Mouse (Mus musculus): ENCODE results near the gene Csnk1e. TPM values are rescaled to one million over a fixed set of nuclear protein-coding genes. Genes with fewer than 3 reads are reported as not detected.

Gene Csnk1e
- total and polyA plus RNA-seq, 3 experiments = 10.4 to 46.7 (median 16.8) TPM

GRCm38 (mm10) chr15:79429994-79430393 lies 25.4 kb downstream of the Csnk1e start:
- Histone ChIP-seq H3K27me3 (replicated peaks) (no peaks in the 10 kb centered on the region), H3K4me2 (ENCODE audit: insufficient read depth, low read depth, poor library complexity, severe bottlenecking) (no peak overlapping the region), H3K4me3 (replicated peaks in 1 of 3; ENCODE audit: low read depth in 2 of 3, low read length in 2 of 3, poor library complexity in 1 of 3) (no peak overlapping the region), H3K27ac (ENCODE audit: insufficient read depth, low read depth) (no peak overlapping the region), H3K9me3 (replicated peaks; ENCODE audit: low read length) (peaks cover 4% of the 10 kb centered on the region), H3K79me2 (replicated peaks; ENCODE audit: control insufficient read depth, extremely low read depth, insufficient read depth, poor library complexity, severe bottlenecking) (no peaks in the 10 kb centered on the region), H3K4me1 (ENCODE audit: control insufficient read depth in 1 of 2, insufficient read depth in 2 of 2) (peaks cover 0 to 4% of the 10 kb centered on the region in 2 experiments; a peak in 1 of 4 replicates), H3K36me3 (replicated peaks in 1 of 2; ENCODE audit: control insufficient read depth in 1 of 2, insufficient read depth in 1 of 2, low read length in 1 of 2) (peaks cover 40 to 72% of the 10 kb centered on the region in 2 experiments), H3K9ac (ENCODE audit: insufficient read depth, low read depth) (no peak overlapping the region)
- in situ Hi-C loops (cut with MboI; ENCODE audit: low pct_ligation_motif_present, low pct_unique_long_range_greater_than_20kb, low sequenced_read_pairs) (no loop called here), dilution Hi-C loops (cut with MboI; ENCODE audit: extremely low pct_ligation_motif_present, extremely low pct_unique_long_range_greater_than_20kb, low sequenced_read_pairs) (no loop called here)
- TF ChIP-seq JUN (IDR thresholded peaks at IDR 0.05; ENCODE audit: insufficient read depth, low read depth, low read length) = no peak
- TF ChIP-seq NELFE (IDR thresholded peaks at IDR 0.05; ENCODE audit: low read depth, low read length) = no peak
- no peak for TF ChIP-seq ZC3H11A (IDR thresholded peaks at IDR 0.05; ENCODE audit: low read depth, low read length)
- TF ChIP-seq KAT2A (IDR thresholded peaks at IDR 0.05; ENCODE audit: insufficient replicate concordance, low read length) = no peak
- TF ChIP-seq ZNF384 (IDR thresholded peaks at IDR 0.05; ENCODE audit: low read depth, low read length) = no peak
- no peak for TF ChIP-seq CTCF (conservative IDR thresholded peaks at IDR 0.05 in 1 of 2, IDR thresholded peaks at IDR 0.05 in 1 of 2; ENCODE audit: low read depth in 2 of 2, low read length in 2 of 2)
- no peak for TF ChIP-seq RAD21 (IDR thresholded peaks at IDR 0.05; ENCODE audit: low read depth, low read length)
- no peak for TF ChIP-seq NRF1 (IDR thresholded peaks at IDR 0.05; ENCODE audit: low read depth, low read length)
- TF ChIP-seq MXI1 (IDR thresholded peaks at IDR 0.05; ENCODE audit: low read depth, low read length) = no peak
- no peak for TF ChIP-seq BHLHE40 (IDR thresholded peaks at IDR 0.05; ENCODE audit: low read depth, low read length)
- no peak for TF ChIP-seq CHD2 (IDR thresholded peaks at IDR 0.05; ENCODE audit: low read length)
- TF ChIP-seq POLR2A (IDR thresholded peaks at IDR 0.05; ENCODE audit: low read depth, low read length) = no peak
- TF ChIP-seq MYC (IDR thresholded peaks at IDR 0.05; ENCODE audit: low read depth, low read length) = no peak
- TF ChIP-seq MAZ (IDR thresholded peaks at IDR 0.05; ENCODE audit: low read depth, low read length) = no peak
- TF ChIP-seq IRF4 (IDR thresholded peaks at IDR 0.05; ENCODE audit: low read depth, low read length) = no peak
- TF ChIP-seq JUND (conservative IDR thresholded peaks at IDR 0.05; ENCODE audit: low read depth, low read length) = no peak
- no peak for TF ChIP-seq HCFC1 (IDR thresholded peaks at IDR 0.05; ENCODE audit: low read depth, low read length)
- no peak for TF ChIP-seq EP300 (IDR thresholded peaks at IDR 0.05; ENCODE audit: low read length)
- no peak for TF ChIP-seq UBTF (IDR thresholded peaks at IDR 0.05; ENCODE audit: low read depth, low read length)
- no peak for TF ChIP-seq SMC3 (IDR thresholded peaks at IDR 0.05; ENCODE audit: low read depth, low read length)
- DNase-seq (ENCODE audit: extremely low read depth) = no peak

GRCm38 (mm10) chr15:79429527-79429926 lies 25.8 kb downstream of the Csnk1e start:
- H3K36me3 ChIP-seq (replicated peaks in 1 of 2; ENCODE audit: control insufficient read depth in 1 of 2, insufficient read depth in 1 of 2, low read length in 1 of 2) = peaks cover 44 to 73% of the 10 kb centered on the region in 2 experiments
- no peak overlapping the region for H3K27ac ChIP-seq (ENCODE audit: insufficient read depth, low read depth)
- peaks cover 4% of the 10 kb centered on the region for H3K9me3 ChIP-seq (replicated peaks; ENCODE audit: low read length)
- no peak overlapping the region for H3K9ac ChIP-seq (ENCODE audit: insufficient read depth, low read depth)
- H3K79me2 ChIP-seq (replicated peaks; ENCODE audit: control insufficient read depth, extremely low read depth, insufficient read depth, poor library complexity, severe bottlenecking) = no peaks in the 10 kb centered on the region
- no peaks in the 10 kb centered on the region for H3K27me3 ChIP-seq (replicated peaks)
- dilution Hi-C loops (cut with MboI; ENCODE audit: extremely low pct_ligation_motif_present, extremely low pct_unique_long_range_greater_than_20kb, low sequenced_read_pairs) (no loop called here), in situ Hi-C loops (cut with MboI; ENCODE audit: low pct_ligation_motif_present, low pct_unique_long_range_greater_than_20kb, low sequenced_read_pairs) (no loop called here)
- peaks cover 0 to 4% of the 10 kb centered on the region in 2 experiments; a peak in 1 of 4 replicates for H3K4me1 ChIP-seq (ENCODE audit: control insufficient read depth in 1 of 2, insufficient read depth in 2 of 2)
- no peak overlapping the region for H3K4me3 ChIP-seq (replicated peaks in 1 of 3; ENCODE audit: low read depth in 2 of 3, low read length in 2 of 3, poor library complexity in 1 of 3)
- no peak for TF ChIP-seq IRF4 (IDR thresholded peaks at IDR 0.05; ENCODE audit: low read depth, low read length)
- no peak overlapping the region for H3K4me2 ChIP-seq (ENCODE audit: insufficient read depth, low read depth, poor library complexity, severe bottlenecking)
- DNase-seq (ENCODE audit: extremely low read depth) = no peak
